Mouse (Mus musculus) cerebellum, adult 2 months (tissue): ENCODE results near the gene Pld5.

Source experiments
- CTCF ChIP-seq: fragments of 200-500 bp; IDR thresholded peaks from 2 replicates; pipeline ENCODE4 v1.5.1; 2011; ENCODE audit warnings: low read depth, mild to moderate bottlenecking, control low read depth, low read length, moderate library complexity, borderline replicate concordance; ENCODE audit not compliant: insufficient read depth
- POLR2A ChIP-seq: fragments of 200-500 bp; IDR thresholded peaks from 2 replicates; pipeline ENCODE4 v1.6.1; 2011; ENCODE audit warnings: low read length, control low read depth, borderline replicate concordance; ENCODE audit not compliant: insufficient read depth

DNA sequence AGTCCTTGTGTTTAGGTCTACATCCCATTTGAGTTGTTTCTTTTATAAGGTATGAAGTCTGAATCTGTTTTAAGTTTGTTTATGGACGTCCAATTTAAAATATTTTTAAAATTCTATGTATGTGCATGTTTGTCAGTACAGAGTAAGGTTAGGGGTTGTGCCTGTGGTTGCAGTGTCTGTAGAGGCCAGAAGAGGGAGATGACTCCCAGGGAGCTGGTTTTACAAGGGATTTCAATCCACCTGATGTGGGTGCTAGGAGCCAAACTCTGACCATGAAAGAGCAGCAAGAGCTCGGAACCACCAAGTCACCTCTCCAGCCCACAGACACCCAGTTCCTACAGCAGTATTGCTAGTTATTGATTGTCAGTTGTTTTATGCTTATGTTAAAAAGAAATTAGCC lies 266.7 kb downstream of the Pld5 start:
- TF ChIP-seq CTCF (peak; percentile 3; the same call in 1 of the 2 replicates), POLR2A (no peak)
